Comparison of ENCODE assay signal across 7 mouse cellular contexts in the genomic region with DNA sequence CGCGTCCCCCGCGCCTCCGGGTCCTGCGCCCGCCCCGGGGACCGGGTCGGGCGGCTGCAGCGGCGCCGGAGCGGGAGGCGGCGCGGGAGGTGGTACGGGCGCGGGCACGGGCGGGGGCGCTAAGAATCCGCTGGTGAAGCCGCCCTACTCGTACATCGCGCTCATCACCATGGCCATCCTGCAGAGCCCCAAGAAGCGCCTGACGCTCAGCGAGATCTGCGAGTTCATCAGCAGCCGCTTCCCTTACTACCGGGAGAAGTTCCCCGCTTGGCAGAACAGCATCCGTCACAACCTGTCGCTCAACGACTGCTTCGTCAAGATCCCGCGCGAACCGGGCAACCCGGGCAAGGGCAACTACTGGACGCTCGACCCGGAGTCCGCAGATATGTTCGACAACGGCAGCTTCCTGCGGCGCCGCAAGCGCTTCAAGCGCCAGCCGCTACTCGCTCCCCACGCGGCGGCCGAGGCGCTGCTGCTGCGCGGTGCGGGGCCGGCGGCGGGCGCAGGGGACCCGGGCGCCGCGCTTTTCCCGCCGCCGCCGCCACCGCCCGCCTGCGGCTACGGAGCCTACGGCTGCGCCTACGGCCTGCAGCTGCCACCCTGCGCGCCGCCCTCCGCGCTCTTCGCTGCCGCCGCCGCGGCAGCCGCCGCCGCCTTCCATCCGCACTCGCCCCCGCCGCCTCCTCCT. TPM values are rescaled to one million over a fixed set of nuclear protein-coding genes. Genes with fewer than 3 reads are reported as not detected.
DNase-seq lines count a peak whose midpoint lies in the region; ATAC-seq and TF ChIP-seq lines count a peak whose summit lies in the region.

No protein-coding gene starts in this region.

- H3K36me3 ChIP-seq in limb, embryonic 14.5 days (ENCODE audit: control insufficient read depth, insufficient read depth, low read length) = no peaks in the 10 kb centered on the region
- no peaks in the 10 kb centered on the region for H3K36me3 ChIP-seq in neural tube, embryonic 11.5 days (ENCODE audit: control insufficient read depth, insufficient read depth, low read length)

- peaks cover 90% of the 10 kb centered on the region for H3K27me3 ChIP-seq in limb, embryonic 14.5 days (ENCODE audit: control insufficient read depth, insufficient read depth, low read length)
- H3K27me3 ChIP-seq in neural tube, embryonic 11.5 days (ENCODE audit: control insufficient read depth, insufficient read depth, low read length) = peaks cover 91% of the 10 kb centered on the region

- H3K9me3 ChIP-seq in limb, embryonic 14.5 days (ENCODE audit: control insufficient read depth, low read length) = no peaks in the 10 kb centered on the region
- no peaks in the 10 kb centered on the region for H3K9me3 ChIP-seq in neural tube, embryonic 11.5 days (ENCODE audit: control insufficient read depth, low read length)

- no peak overlapping the region for H3K27ac ChIP-seq in limb, embryonic 14.5 days (replicated peaks; ENCODE audit: low read depth, low read length)
- peak overlapping the region; percentile 60 for H3K27ac ChIP-seq in neural tube, embryonic 11.5 days (ENCODE audit: low read depth, low read length)

- peak overlapping the region; percentile 45 for H3K9ac ChIP-seq in limb, embryonic 14.5 days (ENCODE audit: low read depth, low read length, severe bottlenecking)
- H3K9ac ChIP-seq in neural tube, embryonic 11.5 days (ENCODE audit: low read length) = peak overlapping the region; percentile 76

- H3K4me1 ChIP-seq in limb, embryonic 14.5 days (ENCODE audit: control insufficient read depth, insufficient read depth, low read length) = peaks cover 5% of the 10 kb centered on the region; the same call in 1 of the 2 replicates
- peaks cover 10% of the 10 kb centered on the region for H3K4me1 ChIP-seq in neural tube, embryonic 11.5 days (ENCODE audit: control insufficient read depth, insufficient read depth, low read length)

- ATAC-seq in limb, embryonic 14.5 days (ENCODE audit: low FRiP score, low read depth) = 0 out of 2 replicates have a peak, but pooled peaks have one; percentile 24
- ATAC-seq in neural tube, embryonic 11.5 days (ENCODE audit: insufficient read depth, low FRiP score, low TSS enrichment) = peak; percentile 26

- peak overlapping the region; percentile 46 for H3K4me3 ChIP-seq in limb, embryonic 14.5 days (replicated peaks; ENCODE audit: low read length)
- H3K4me3 ChIP-seq in neural tube, embryonic 11.5 days (ENCODE audit: low read depth, low read length) = peak overlapping the region; percentile 61

- TF ChIP-seq POLR2A in limb, embryonic 14.5 days (IDR thresholded peaks at IDR 0.05; ENCODE audit: borderline replicate concordance, extremely low read depth, insufficient read depth, insufficient read length) = no peak

- DNase-seq in 3134 (ENCODE audit: extremely low read depth, insufficient read length, low spot score) (peak; percentile 80), 3T3-L1 (ENCODE audit: low read depth, low spot score) (peak; percentile 36)
- peak; percentile 68 for DNase-seq in embryo, embryonic 10.5 days (ENCODE audit: low spot score)
- peak; percentile 16 for DNase-seq in heart, postnatal 4 days
- DNase-seq in limb, embryonic 14.5 days (ENCODE audit: low spot score) = no peak
- peak; percentile 74 for DNase-seq in neural tube, embryonic 11.5 days (ENCODE audit: low spot score)
- no peak for DNase-seq in frontal cortex, postnatal 36 days (ENCODE audit: low spot score in 2 of 2)

- 0% methylated on average over 39 of the region's 102 CpGs for WGBS in limb, embryonic 14.5 days
- WGBS in neural tube, embryonic 11.5 days = under 1% methylated on average over 57 of the region's 102 CpGs

- peak overlapping the region; percentile 80 for H3K4me2 ChIP-seq in limb, embryonic 14.5 days (replicated peaks; ENCODE audit: low read depth, low read length, severe bottlenecking)
- H3K4me2 ChIP-seq in neural tube, embryonic 11.5 days (ENCODE audit: low read depth) = peak overlapping the region; percentile 65

RNA-seq across cellular contexts. Expression of a gene that starts 1.0 kb away (rescaled TPM):
- total RNA-seq in heart, postnatal 4 days (2021) = under 1 TPM; 0.14 to 0.24 TPM
- 0.89 and 1.0 TPM in 2 replicates for polyA plus RNA-seq in limb, embryonic 14.5 days (2012; rRNA removed)
- polyA plus RNA-seq in limb, embryonic 14.5 days (2014; fragmentation: Nextera tagmentation; extraction: Ambion mirVana) = 0.32 and 0.46 TPM in 2 replicates
- 5.5 and 7.2 TPM in 2 replicates for polyA plus RNA-seq in neural tube, embryonic 11.5 days (2014; fragmentation: Nextera tagmentation; extraction: Ambion mirVana)

RNA-seq across cellular contexts. Expression of a gene that starts 38.2 kb away (rescaled TPM):
- 100 to 1,000 TPM; 291 to 301 TPM for total RNA-seq in heart, postnatal 4 days (2021)
- 403 and 867 TPM in 2 replicates for polyA plus RNA-seq in limb, embryonic 14.5 days (2012; rRNA removed)
- polyA plus RNA-seq in limb, embryonic 14.5 days (2014; fragmentation: Nextera tagmentation; extraction: Ambion mirVana) = 702 and 731 TPM in 2 replicates
- polyA plus RNA-seq in neural tube, embryonic 11.5 days (2014; fragmentation: Nextera tagmentation; extraction: Ambion mirVana) = 738 and 767 TPM in 2 replicates

Comparison
In these comparisons a context has a peak if more than half of its experiments do, and no peak if none do; other contexts are left out.
1. DNase-seq: peak in 3134 (single experiment), 3T3-L1 (single experiment), embryo, embryonic 10.5 days (single experiment), heart, postnatal 4 days (single experiment) and neural tube, embryonic 11.5 days (single experiment); none in limb, embryonic 14.5 days (single experiment) and frontal cortex, postnatal 36 days (0 of 2).